Mouse (Mus musculus) kidney, embryonic 14.5 days (tissue): ENCODE results near the gene Gm49368. TPM values are rescaled to one million over a fixed set of nuclear protein-coding genes. Genes with fewer than 3 reads are reported as not detected.

Experiments
- ATAC-seq: fragments of 200-750 bp; cut with Nextera tagmentation; 2 replicates; pipeline ENCODE4 v1.8.0; 2017; ENCODE audit warnings: moderate number of reproducible peaks, mild to moderate bottlenecking, moderate TSS enrichment, moderate library complexity; ENCODE audit not compliant: low FRiP score, low TSS enrichment
- H3K27ac ChIP-seq: fragments of 300-500 bp; sonication (generic); 2 replicates; pipeline ENCODE4 v1.5.1; 2014; ENCODE audit warnings: low read depth, mild to moderate bottlenecking, low read length, moderate library complexity, mixed read lengths
- H3K27me3 ChIP-seq: fragments of 300-500 bp; sonication (generic); 2 replicates; pipeline ENCODE4 v1.6.1; 2014; ENCODE audit warnings: mild to moderate bottlenecking, low read length; ENCODE audit not compliant: control insufficient read depth, insufficient read depth
- H3K36me3 ChIP-seq: fragments of 300-500 bp; sonication (generic); 2 replicates; pipeline ENCODE4 v1.6.1; 2014; ENCODE audit warnings: low read length, mixed read lengths; ENCODE audit not compliant: control insufficient read depth, insufficient read depth
- H3K4me1 ChIP-seq: fragments of 300-500 bp; sonication (generic); 2 replicates; pipeline ENCODE4 v1.6.1; 2014; ENCODE audit warnings: low read length, mixed read lengths; ENCODE audit not compliant: control insufficient read depth, insufficient read depth
- H3K4me2 ChIP-seq: fragments of 300-500 bp; sonication (generic); replicated peaks from 2 replicates; pipeline ENCODE4 v1.6.1; 2014; ENCODE audit warnings: low read depth, mild to moderate bottlenecking, low read length
- H3K4me3 ChIP-seq: fragments of 300-500 bp; sonication (generic); 2 replicates; pipeline ENCODE4 v1.5.1; 2014; ENCODE audit warnings: mild to moderate bottlenecking, low read length
- H3K9ac ChIP-seq: fragments of 300-500 bp; sonication (generic); 2 replicates; pipeline ENCODE4 v1.6.1; 2014; ENCODE audit warnings: low read depth, mild to moderate bottlenecking, low read length, moderate library complexity
- H3K9me3 ChIP-seq: fragments of 300-500 bp; sonication (generic); 2 replicates; pipeline ENCODE4 v1.6.1; 2016; ENCODE audit warnings: low read length; ENCODE audit not compliant: control insufficient read depth
- WGBS: fragments of 180-500 bp; shearing (Covaris S2); extraction: QIAGEN DNeasy Blood & Tissue Kit; methylation state at CpG from one replicate; pipeline ENCODE4 v1.1.7; 2014; 5-methylcytosine and 5-hydroxymethylcytosine counted together
- polyA plus RNA-seq: library from polyadenylated mRNA; unstranded; fragments of >200 nt; fragmentation: Nextera tagmentation; extraction: Ambion mirVana; gene quantifications from 2 replicates; pipeline ENCODE4 v1.2.1, GENCODE M21; 2014

Gm49368 gene
- polyA plus RNA-seq, 1 experiment from 2014 or later, result not detected

- no peak for ATAC-seq
- H3K9ac ChIP-seq, result no peak overlapping the region
- H3K4me2 ChIP-seq, result no peak overlapping the region
- H3K4me1 ChIP-seq, result no peaks in the 10 kb centered on the region
- no peaks in the 10 kb centered on the region for H3K36me3 ChIP-seq
- no peaks in the 10 kb centered on the region for H3K9me3 ChIP-seq
- no peaks in the 10 kb centered on the region for H3K27me3 ChIP-seq
- WGBS, result 84% methylated on average over 7 of the region's 7 CpGs
- H3K4me3 ChIP-seq, result no peak overlapping the region
- H3K27ac ChIP-seq, result no peak overlapping the region
Measured at GRCm38 (mm10) chr7:128166391-128166790, 103.9 kb downstream of the Gm49368 start.

- Histone ChIP-seq H3K36me3 (no peaks in the 10 kb centered on the region), H3K4me3 (no peak overlapping the region), H3K4me1 (no peaks in the 10 kb centered on the region), H3K27me3 (no peaks in the 10 kb centered on the region), H3K9ac (no peak overlapping the region), H3K4me2 (no peak overlapping the region), H3K9me3 (no peaks in the 10 kb centered on the region), H3K27ac (no peak overlapping the region)
- ATAC-seq, result no peak
- WGBS, result 78% methylated on average over 3 of the region's 3 CpGs
Measured at GRCm38 (mm10) chr7:128169996-128170395, 107.5 kb downstream of the Gm49368 start.

Other genes with a start within 250 kb of the Gm49368 start
- gene Stx4a, start 238.4 kb upstream of the Gm49368 start, polyA plus RNA-seq, result 22.1 and 34.3 TPM in 2 replicates
- 2.6 and 4.4 TPM in 2 replicates for gene Stx1b, start 238.1 kb upstream of the Gm49368 start, polyA plus RNA-seq
- 13.7 and 20.2 TPM in 2 replicates for gene Zfp646, start 186.5 kb upstream of the Gm49368 start, polyA plus RNA-seq
- gene Zfp668, start 185.9 kb upstream of the Gm49368 start, polyA plus RNA-seq, result 18.6 and 21.9 TPM in 2 replicates
- 0.73 and 0.77 TPM in 2 replicates for gene Prss53, start 171.7 kb upstream of the Gm49368 start, polyA plus RNA-seq
- gene Gm21974, start 167.2 kb upstream of the Gm49368 start, polyA plus RNA-seq, result not detected in 2 replicates
- gene Vkorc1, start 167.1 kb upstream of the Gm49368 start, polyA plus RNA-seq, result 125 and 156 TPM in 2 replicates
- gene Bckdk, start 158.6 kb upstream of the Gm49368 start, polyA plus RNA-seq, result 152 and 155 TPM in 2 replicates
- gene Kat8, start 150.2 kb upstream of the Gm49368 start, polyA plus RNA-seq, result 37.2 and 48.9 TPM in 2 replicates
- 44.7 and 47.1 TPM in 2 replicates for gene Prss8, start 132.6 kb upstream of the Gm49368 start, polyA plus RNA-seq
- 12.1 and 12.4 TPM in 2 replicates for gene Prss36, start 116.0 kb upstream of the Gm49368 start, polyA plus RNA-seq
- 62.7 and 77.7 TPM in 2 replicates for gene Fus, start 95.2 kb upstream of the Gm49368 start, polyA plus RNA-seq
- 39.5 and 47.3 TPM in 2 replicates for gene Pycard, start 68.8 kb upstream of the Gm49368 start, polyA plus RNA-seq
- 0.14 TPM in 1 of 2 replicates, not detected in the other for gene Trim72, start 58.7 kb upstream of the Gm49368 start, polyA plus RNA-seq
- gene Itgam, start within 50 bp of the Gm49368 start, polyA plus RNA-seq, result 0.14 and 0.54 TPM in 2 replicates
- 0.05 TPM in 1 of 2 replicates, not detected in the other for gene Itgax, start 66.9 kb downstream of the Gm49368 start, polyA plus RNA-seq
- not detected in 2 replicates for gene Itgad, start 91.7 kb downstream of the Gm49368 start, polyA plus RNA-seq
- gene Cox6a2, start 143.7 kb downstream of the Gm49368 start, polyA plus RNA-seq, result not detected in 2 replicates
- 11.7 and 12.9 TPM in 2 replicates for gene Armc5, start 174.7 kb downstream of the Gm49368 start, polyA plus RNA-seq
- gene 9130023H24Rik, start 175.3 kb downstream of the Gm49368 start, polyA plus RNA-seq, result 7.5 and 9.5 TPM in 2 replicates
- 44.3 and 61.7 TPM in 2 replicates for gene Tgfb1i1, start 184.1 kb downstream of the Gm49368 start, polyA plus RNA-seq
- gene Slc5a2, start 203.0 kb downstream of the Gm49368 start, polyA plus RNA-seq, result 1.1 and 2.2 TPM in 2 replicates
- gene BC017158, start 235.5 kb downstream of the Gm49368 start, polyA plus RNA-seq, result 26.9 and 32.1 TPM in 2 replicates